Mouse (Mus musculus): ENCODE results near the gene Cpxm2. TPM values are rescaled to one million over a fixed set of nuclear protein-coding genes. Genes with fewer than 3 reads are reported as not detected.

The Cpxm2 gene
- total and polyA plus RNA-seq, 3 experiments, result not detected

DNA sequence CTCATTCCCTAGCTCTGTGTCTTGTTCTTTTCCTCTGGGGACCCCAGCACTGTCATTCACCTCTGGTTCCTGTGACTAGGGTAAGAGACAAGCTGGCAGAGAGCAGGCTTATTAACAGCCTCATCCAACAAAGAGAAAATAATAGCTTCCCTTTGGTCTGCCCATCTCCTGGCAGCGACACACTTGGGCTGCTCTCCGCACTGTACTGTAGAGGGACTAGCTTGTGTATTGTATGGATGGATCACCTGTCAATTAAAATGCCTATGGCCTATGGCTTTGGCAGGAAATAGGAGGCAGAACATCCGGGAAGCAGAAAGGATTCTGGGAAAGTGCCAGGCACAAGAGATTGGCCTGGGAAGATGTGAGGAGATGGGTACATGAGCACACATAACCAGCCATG, 7.7 kb upstream of the Cpxm2 start:
- Histone ChIP-seq H3K4me1 (ENCODE audit: control insufficient read depth in 1 of 2, insufficient read depth in 2 of 2) (no peaks in the 10 kb centered on the region), H3K27ac (ENCODE audit: insufficient read depth, low read depth) (no peak overlapping the region), H3K27me3 (replicated peaks) (peaks cover 93% of the 10 kb centered on the region), H3K36me3 (replicated peaks in 1 of 2; ENCODE audit: control insufficient read depth in 1 of 2, insufficient read depth in 1 of 2, low read length in 1 of 2) (no peaks in the 10 kb centered on the region), H3K9ac (ENCODE audit: insufficient read depth, low read depth) (no peak overlapping the region), H3K4me2 (ENCODE audit: insufficient read depth, low read depth, poor library complexity, severe bottlenecking) (no peak overlapping the region), H3K79me2 (replicated peaks; ENCODE audit: control insufficient read depth, extremely low read depth, insufficient read depth, poor library complexity, severe bottlenecking) (no peaks in the 10 kb centered on the region), H3K4me3 (replicated peaks in 1 of 3; ENCODE audit: low read depth in 2 of 3, low read length in 2 of 3, poor library complexity in 1 of 3) (no peak overlapping the region), H3K9me3 (replicated peaks; ENCODE audit: low read length) (no peaks in the 10 kb centered on the region)
- dilution Hi-C loops (cut with MboI; ENCODE audit: extremely low pct_ligation_motif_present, extremely low pct_unique_long_range_greater_than_20kb, low sequenced_read_pairs), result no loop called here
- in situ Hi-C loops (cut with MboI; ENCODE audit: low pct_ligation_motif_present, low pct_unique_long_range_greater_than_20kb, low sequenced_read_pairs), result no loop called here
- no peak for DNase-seq (ENCODE audit: extremely low read depth)
- TF ChIP-seq CHD1 (IDR thresholded peaks at IDR 0.05; ENCODE audit: low read depth, low read length), result no peak
- no peak for TF ChIP-seq ZMIZ1 (IDR thresholded peaks at IDR 0.05; ENCODE audit: low read depth, low read length)
- no peak for TF ChIP-seq ELF1 (IDR thresholded peaks at IDR 0.05; ENCODE audit: low read depth, low read length)
- no peak for TF ChIP-seq ETS1 (conservative IDR thresholded peaks at IDR 0.05; ENCODE audit: low read depth, low read length)
- no peak for TF ChIP-seq ZKSCAN1 (IDR thresholded peaks at IDR 0.05; ENCODE audit: borderline replicate concordance, low read depth, low read length)
- TF ChIP-seq MEF2A (IDR thresholded peaks at IDR 0.05; ENCODE audit: borderline replicate concordance, low read depth, low read length), result no peak
- TF ChIP-seq MAFK (IDR thresholded peaks at IDR 0.05; ENCODE audit: insufficient replicate concordance, low read length), result no peak
- no peak for TF ChIP-seq IRF4 (IDR thresholded peaks at IDR 0.05; ENCODE audit: low read depth, low read length)
- no peak for TF ChIP-seq MAZ (IDR thresholded peaks at IDR 0.05; ENCODE audit: low read depth, low read length)
- TF ChIP-seq SIN3A (IDR thresholded peaks at IDR 0.05; ENCODE audit: low read length), result no peak
- TF ChIP-seq MXI1 (IDR thresholded peaks at IDR 0.05; ENCODE audit: low read depth, low read length), result no peak
- no peak for TF ChIP-seq JUN (IDR thresholded peaks at IDR 0.05; ENCODE audit: insufficient read depth, low read depth, low read length)
- TF ChIP-seq ZNF384 (IDR thresholded peaks at IDR 0.05; ENCODE audit: low read depth, low read length), result no peak
- no peak for TF ChIP-seq RCOR1 (conservative IDR thresholded peaks at IDR 0.05; ENCODE audit: low read depth, low read length)
- no peak for TF ChIP-seq JUND (conservative IDR thresholded peaks at IDR 0.05; ENCODE audit: low read depth, low read length)
- no peak for TF ChIP-seq HCFC1 (IDR thresholded peaks at IDR 0.05; ENCODE audit: low read depth, low read length)
- no peak for TF ChIP-seq GABPA (IDR thresholded peaks at IDR 0.05; ENCODE audit: insufficient replicate concordance, low read depth, low read length)
- no peak for TF ChIP-seq NELFE (IDR thresholded peaks at IDR 0.05; ENCODE audit: low read depth, low read length)

DNA sequence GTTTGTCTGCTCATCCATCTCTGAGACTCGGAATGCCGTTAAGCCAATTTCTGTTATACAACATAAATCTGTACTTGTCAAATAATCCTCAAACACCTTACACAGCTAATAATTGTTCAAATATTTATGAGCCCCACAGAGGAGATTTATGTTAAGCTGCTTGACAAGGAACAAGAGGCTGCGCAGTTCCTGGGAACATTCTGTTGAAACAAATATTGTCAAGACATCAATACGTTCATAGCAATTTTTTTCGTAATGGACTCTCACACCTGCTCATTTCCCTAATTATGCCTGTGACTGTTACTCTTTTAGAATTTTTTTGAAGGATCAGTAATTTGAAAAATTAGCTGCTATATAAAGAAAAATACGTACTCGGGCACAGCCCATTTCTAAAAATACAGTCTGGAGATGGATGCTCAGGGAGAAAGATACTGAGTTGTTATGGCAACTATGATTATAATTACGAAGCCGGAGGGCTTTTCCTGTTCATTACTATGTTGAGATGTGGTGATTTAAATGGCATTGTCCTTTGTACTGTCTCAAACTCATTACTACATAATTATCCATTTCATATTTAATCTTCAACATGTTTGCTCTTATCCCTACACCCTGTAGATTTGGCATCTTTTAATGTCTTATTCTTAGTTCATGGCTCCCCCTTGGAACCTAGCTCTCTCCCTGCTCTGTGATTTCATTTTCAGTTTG, 3.9 kb upstream of the Cpxm2 start:
- Histone ChIP-seq H3K9me3 (replicated peaks; ENCODE audit: low read length) (no peaks in the 10 kb centered on the region), H3K79me2 (replicated peaks; ENCODE audit: control insufficient read depth, extremely low read depth, insufficient read depth, poor library complexity, severe bottlenecking) (no peaks in the 10 kb centered on the region), H3K4me2 (ENCODE audit: insufficient read depth, low read depth, poor library complexity, severe bottlenecking) (no peak overlapping the region), H3K27me3 (replicated peaks) (peaks cover 93% of the 10 kb centered on the region), H3K27ac (ENCODE audit: insufficient read depth, low read depth) (no peak overlapping the region), H3K9ac (ENCODE audit: insufficient read depth, low read depth) (no peak overlapping the region), H3K36me3 (replicated peaks in 1 of 2; ENCODE audit: control insufficient read depth in 1 of 2, insufficient read depth in 1 of 2, low read length in 1 of 2) (no peaks in the 10 kb centered on the region), H3K4me3 (replicated peaks in 1 of 3; ENCODE audit: low read depth in 2 of 3, low read length in 2 of 3, poor library complexity in 1 of 3) (no peak overlapping the region), H3K4me1 (ENCODE audit: control insufficient read depth in 1 of 2, insufficient read depth in 2 of 2) (no peaks in the 10 kb centered on the region)
- in situ Hi-C loops (cut with MboI; ENCODE audit: low pct_ligation_motif_present, low pct_unique_long_range_greater_than_20kb, low sequenced_read_pairs), result no loop called here
- dilution Hi-C loops (cut with MboI; ENCODE audit: extremely low pct_ligation_motif_present, extremely low pct_unique_long_range_greater_than_20kb, low sequenced_read_pairs), result no loop called here
- DNase-seq (ENCODE audit: extremely low read depth), result no peak
- TF ChIP-seq RAD21 (IDR thresholded peaks at IDR 0.05; ENCODE audit: low read depth, low read length), result no peak
- no peak for TF ChIP-seq MAZ (IDR thresholded peaks at IDR 0.05; ENCODE audit: low read depth, low read length)
